Comparison of ENCODE assay signal across 17 mouse cellular contexts in genomic region chr13:91159881-91160280, GRCm38 (mm10).
A peak's percentile ranks its signal among the peaks of the same experiment; 100 is the strongest.
DNase-seq lines count a peak whose midpoint lies in the region; ATAC-seq lines count a peak whose summit lies in the region.
"Had no signal": no experiment of that assay in that cellular context is flagged by ENCODE, and none has a peak within 500 bp of the region (broad histone marks: within the 10 kb centered on the region; RNA-seq: fewer than 3 reads in every experiment).

No protein-coding gene starts in this region.

- no peaks in the 10 kb centered on the region for H3K36me3 ChIP-seq in heart, embryonic 10.5 days
- no peaks in the 10 kb centered on the region for H3K36me3 ChIP-seq in kidney, embryonic 16.5 days (ENCODE audit: insufficient read depth, low read length)
- H3K36me3 ChIP-seq: embryonic facial prominence, embryonic 10.5 days; heart, embryonic 13.5 days; hindbrain, embryonic 15.5 days had no signal

- no peak overlapping the region for H3K9ac ChIP-seq in kidney, embryonic 16.5 days (replicated peaks; ENCODE audit: low read length)
- H3K9ac ChIP-seq: forebrain, embryonic 13.5 days; forebrain, postnatal 0 days; heart, embryonic 13.5 days; hindbrain, embryonic 15.5 days had no signal

- no peak overlapping the region for H3K4me2 ChIP-seq in kidney, embryonic 16.5 days (replicated peaks; ENCODE audit: low read depth, low read length)
- H3K4me2 ChIP-seq: forebrain, embryonic 13.5 days; heart, embryonic 13.5 days; hindbrain, embryonic 15.5 days had no signal

- 65% methylated on average over 2 of the region's 2 CpGs for WGBS in heart, embryonic 10.5 days
- WGBS in kidney, embryonic 16.5 days: 47% methylated on average over 2 of the region's 2 CpGs

- DNase-seq in gastrocnemius, adult 18-20 months (ENCODE audit: low spot score): peak; percentile 37
- DNase-seq in gastrocnemius, adult 8-10 months (ENCODE audit: low spot score in 2 of 2): no peak
- peak; percentile 81 for DNase-seq in heart, adult 11 months
- no peak for DNase-seq in heart, embryonic 10.5 days (ENCODE audit: low spot score)
- DNase-seq in kidney, postnatal 14 days: no peak
- no peak for DNase-seq in neural tube, embryonic 10.5 days (ENCODE audit: extremely low spot score, low spot score)
- DNase-seq: cerebellum, adult 2 months; cerebellum, postnatal 10 days; forebrain, postnatal 0 days; heart, postnatal 36 days; kidney, postnatal 10 days had no signal

- ATAC-seq in kidney, embryonic 16.5 days (ENCODE audit: low FRiP score, low TSS enrichment): peak; percentile 44; the same call in 1 of the 2 replicates
- ATAC-seq: forebrain, embryonic 13.5 days; forebrain, postnatal 0 days; intestine, embryonic 16.5 days had no signal

- no peak overlapping the region for H3K27ac ChIP-seq in heart, embryonic 10.5 days
- no peak overlapping the region for H3K27ac ChIP-seq in kidney, embryonic 16.5 days (ENCODE audit: low read length)
- H3K27ac ChIP-seq: embryonic facial prominence, embryonic 10.5 days; forebrain, embryonic 13.5 days; heart, embryonic 13.5 days; hindbrain, embryonic 15.5 days had no signal

- H3K4me1 ChIP-seq in heart, embryonic 10.5 days: peaks cover 17% of the 10 kb centered on the region
- no peaks in the 10 kb centered on the region for H3K4me1 ChIP-seq in kidney, embryonic 16.5 days (ENCODE audit: insufficient read depth, low read length)
- H3K4me1 ChIP-seq: hindbrain, embryonic 15.5 days had no signal

- H3K9me3 ChIP-seq in heart, embryonic 10.5 days: no peaks in the 10 kb centered on the region
- H3K9me3 ChIP-seq in kidney, embryonic 16.5 days (ENCODE audit: low read length): no peaks in the 10 kb centered on the region
- H3K9me3 ChIP-seq: embryonic facial prominence, embryonic 10.5 days; forebrain, embryonic 13.5 days; heart, embryonic 13.5 days; hindbrain, embryonic 15.5 days had no signal

- H3K4me3 ChIP-seq in heart, embryonic 10.5 days: no peak overlapping the region
- no peak overlapping the region for H3K4me3 ChIP-seq in kidney, embryonic 16.5 days (ENCODE audit: low read length)
- H3K4me3 ChIP-seq: embryonic facial prominence, embryonic 10.5 days; forebrain, embryonic 13.5 days; heart, embryonic 13.5 days; hindbrain, embryonic 15.5 days had no signal

- H3K27me3 ChIP-seq in heart, embryonic 10.5 days (ENCODE audit: insufficient read depth, poor library complexity, severe bottlenecking): no peaks in the 10 kb centered on the region
- no peaks in the 10 kb centered on the region for H3K27me3 ChIP-seq in kidney, embryonic 16.5 days (ENCODE audit: insufficient read depth, low read length)
- H3K27me3 ChIP-seq: forebrain, embryonic 13.5 days; heart, embryonic 13.5 days; hindbrain, embryonic 15.5 days had no signal

Comparison
In these comparisons a context has a peak if more than half of its experiments do, and no peak if none do; other contexts are left out.
1. DNase-seq: peak in gastrocnemius, adult 18-20 months (single experiment) and heart, adult 11 months (single experiment); none in gastrocnemius, adult 8-10 months (0 of 2), heart, embryonic 10.5 days (single experiment), kidney, postnatal 14 days (single experiment) and neural tube, embryonic 10.5 days (single experiment).